Mouse (Mus musculus) megakaryocyte, embryonic 14.5 days (primary cell): Measurements from ENCODE around the gene Baiap2.

Experiments used
- FLI1 ChIP-seq: IDR thresholded peaks from 2 replicates; pipeline ENCODE4 v1.6.1; 2012; ENCODE audit warnings: low read length, inconsistent platforms, mixed read lengths
- GATA1 ChIP-seq: IDR thresholded peaks from 3 replicates; pipeline ENCODE4 v1.6.1; 2012; ENCODE audit warnings: mixed read lengths, low read length, inconsistent platforms, borderline replicate concordance

DNA sequence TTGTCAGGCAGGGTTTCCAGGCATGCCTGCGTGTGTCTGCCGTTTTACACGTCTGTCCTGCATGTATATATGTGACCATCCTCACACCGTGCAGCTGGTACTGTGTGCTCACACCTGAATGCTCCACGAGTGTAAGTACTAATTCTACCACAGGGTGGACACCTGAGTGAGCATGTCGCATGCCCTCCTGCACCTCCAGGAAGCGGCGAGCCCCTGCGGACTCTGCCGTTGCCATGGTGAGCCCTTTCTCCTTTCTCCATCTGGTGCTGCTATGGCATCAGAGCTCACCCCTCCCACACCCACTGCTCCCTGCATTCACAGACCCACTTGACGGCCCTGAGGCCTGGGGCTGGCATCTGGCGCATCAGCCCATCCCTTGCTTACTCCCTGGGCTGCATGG is 80.3 kb downstream of the Baiap2 start:
- TF ChIP-seq GATA1 (no peak), FLI1 (no peak)
